Mouse (Mus musculus) midbrain, embryonic 15.5 days (tissue): Measurements from ENCODE around the gene Fbl. TPM values are rescaled to one million over a fixed set of nuclear protein-coding genes. Genes with fewer than 3 reads are reported as not detected.

Experiments used
- ATAC-seq: fragments of 200-750 bp; cut with Nextera tagmentation; replicated peaks from 2 replicates; pipeline ENCODE4 v1.8.0; 2017; ENCODE audit warnings: moderate TSS enrichment
- H3K27ac ChIP-seq: fragments of 300-500 bp; sonication (generic); 2 replicates; pipeline ENCODE4 v1.5.1; 2015; ENCODE audit warnings: mild to moderate bottlenecking, inconsistent platforms
- H3K27me3 ChIP-seq: fragments of 300-500 bp; sonication (generic); replicated peaks from 2 replicates; pipeline ENCODE4 v1.6.1; 2015; ENCODE audit warnings: inconsistent platforms
- H3K36me3 ChIP-seq: fragments of 300-500 bp; sonication (generic); replicated peaks from 2 replicates; pipeline ENCODE4 v1.6.1; 2015; ENCODE audit warnings: inconsistent platforms
- H3K4me1 ChIP-seq: fragments of 300-500 bp; sonication (generic); 2 replicates; pipeline ENCODE4 v1.6.1; 2015; ENCODE audit warnings: inconsistent platforms
- H3K4me2 ChIP-seq: fragments of 300-500 bp; sonication (generic); 2 replicates; pipeline ENCODE4 v1.6.1; 2015; ENCODE audit warnings: inconsistent platforms, mild to moderate bottlenecking, moderate library complexity
- H3K4me3 ChIP-seq: fragments of 300-500 bp; sonication (generic); 2 replicates; pipeline ENCODE4 v1.5.1; 2015; ENCODE audit warnings: mild to moderate bottlenecking, inconsistent platforms
- H3K9ac ChIP-seq: fragments of 300-500 bp; sonication (generic); 2 replicates; pipeline ENCODE4 v1.6.1; 2015; ENCODE audit warnings: mild to moderate bottlenecking, inconsistent platforms
- H3K9me3 ChIP-seq: fragments of 300-500 bp; sonication (generic); 2 replicates; pipeline ENCODE4 v1.6.1; 2016; ENCODE audit warnings: inconsistent platforms
- WGBS: fragments of 180-500 bp; shearing (Covaris S2); methylation state at CpG from one replicate; pipeline ENCODE4 v1.1.7; 2015; ENCODE audit warnings: mixed read lengths; 5-methylcytosine and 5-hydroxymethylcytosine counted together
- polyA plus RNA-seq: library from polyadenylated mRNA; unstranded; fragments of >200 nt; fragmentation: Nextera tagmentation; extraction: Ambion mirVana; gene quantifications from 2 replicates; pipeline ENCODE4 v1.2.1, GENCODE M21; 2015

Fbl gene
- polyA plus RNA-seq, 1 experiment from 2014 or later = 75.6 TPM

DNA sequence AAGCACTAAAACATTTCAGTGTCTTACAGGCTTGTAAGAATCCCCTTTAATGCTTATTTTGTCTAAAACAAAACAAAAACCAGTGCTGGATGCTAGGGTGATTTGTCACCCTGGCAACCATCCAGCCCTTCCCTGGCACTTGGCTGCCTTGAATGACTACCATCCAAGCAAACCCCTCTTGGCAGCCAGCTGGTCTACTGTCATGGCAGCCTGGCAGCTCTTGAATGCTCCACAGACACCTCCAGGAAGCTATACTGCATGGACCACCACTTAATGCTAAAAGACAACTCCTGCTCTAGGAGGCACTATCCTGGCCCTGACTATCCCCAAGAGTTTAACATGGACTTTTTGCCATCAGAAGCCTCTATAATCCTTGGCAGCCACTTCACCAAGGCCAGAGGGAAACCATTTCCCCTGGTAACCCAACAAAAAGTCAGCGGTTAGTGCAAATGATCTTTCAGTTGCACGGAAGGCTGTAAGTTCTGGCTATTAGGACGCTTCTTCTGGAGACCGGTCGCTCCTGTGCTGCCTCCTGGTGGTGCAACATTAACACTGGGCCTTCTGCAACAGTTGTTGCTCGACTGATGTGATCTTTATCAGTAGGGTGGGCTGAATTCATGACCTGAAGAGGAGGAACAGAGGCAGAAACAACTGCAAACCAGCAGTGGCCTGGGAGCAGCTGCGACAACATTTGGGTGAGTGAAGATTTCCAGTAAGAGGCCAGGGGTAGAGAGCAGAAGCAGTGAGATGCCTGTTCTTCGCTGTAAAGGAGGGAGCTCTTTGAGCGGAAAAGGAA, 992 bp upstream of the Fbl start:
- Histone ChIP-seq H3K4me1 (peaks cover 33% of the 10 kb centered on the region), H3K9me3 (no peaks in the 10 kb centered on the region), H3K36me3 (no peaks in the 10 kb centered on the region), H3K4me2 (peak overlapping the region; percentile 86), H3K27ac (peak overlapping the region; percentile 75), H3K27me3 (no peaks in the 10 kb centered on the region), H3K9ac (peak overlapping the region; percentile 40), H3K4me3 (peak overlapping the region; percentile 76)
- 7% methylated on average over 9 of the region's 9 CpGs for WGBS
- peak; percentile 32; the same call in 1 of the 2 replicates for ATAC-seq

DNA sequence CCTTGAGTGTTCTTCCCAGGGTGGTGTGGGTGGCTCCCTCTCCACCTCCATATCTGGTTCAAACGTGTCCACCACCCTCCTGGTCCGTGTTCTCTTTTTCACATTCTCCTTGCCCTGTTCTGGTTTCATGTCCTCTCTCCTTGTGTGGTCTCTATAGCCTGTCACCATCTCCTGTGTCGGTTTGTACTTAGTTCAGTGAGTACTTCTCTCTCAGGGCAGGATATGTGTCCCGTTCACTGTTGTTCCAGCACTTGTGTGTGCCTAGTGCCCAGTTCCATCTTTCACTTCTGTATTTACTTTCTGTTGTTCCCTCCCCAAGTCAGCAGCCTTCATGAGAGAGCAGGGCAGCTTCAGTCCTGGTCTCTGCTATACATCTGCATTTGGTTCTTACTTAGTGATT, 5.8 kb downstream of the Fbl start:
- Histone ChIP-seq H3K4me3 (no peak overlapping the region), H3K27me3 (no peaks in the 10 kb centered on the region), H3K9ac (no peak overlapping the region), H3K4me1 (peaks cover 17% of the 10 kb centered on the region), H3K36me3 (peaks cover 20% of the 10 kb centered on the region), H3K4me2 (no peak overlapping the region), H3K9me3 (no peaks in the 10 kb centered on the region), H3K27ac (no peak overlapping the region)
- ATAC-seq = no peak
- 90% methylated on average over 4 of the region's 4 CpGs for WGBS

DNA sequence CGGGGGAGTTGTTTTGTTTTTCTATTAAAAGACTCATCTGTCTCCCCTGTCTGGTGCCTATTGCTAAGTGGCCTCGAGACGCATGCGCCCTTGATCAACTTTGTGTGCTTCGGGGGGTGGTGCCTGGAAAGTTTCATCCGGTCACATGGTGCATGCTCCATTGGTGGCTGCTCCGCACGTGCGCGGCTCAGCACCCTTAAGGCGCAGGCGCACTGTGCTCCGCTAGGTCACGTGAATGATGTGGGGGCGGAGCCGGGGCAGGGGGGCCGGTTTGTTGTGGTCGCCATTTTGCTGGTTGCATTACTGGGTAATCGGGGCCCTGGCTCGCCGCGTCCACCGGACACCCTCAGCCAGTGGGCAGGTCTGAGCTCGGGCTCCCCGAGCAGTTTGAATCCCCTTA, 9.7 kb downstream of the Fbl start, which contains the start of gene Dyrk1b:
Dyrk1b (plus strand) TSS at position 242 of the 400 bp plus-strand sequence.
- ATAC-seq = peak; percentile 91
- 1% methylated on average over 25 of the region's 25 CpGs for whole genome bisulfite sequencing
- H3K36me3 ChIP-seq = peaks cover 48% of the 10 kb centered on the region

DNA sequence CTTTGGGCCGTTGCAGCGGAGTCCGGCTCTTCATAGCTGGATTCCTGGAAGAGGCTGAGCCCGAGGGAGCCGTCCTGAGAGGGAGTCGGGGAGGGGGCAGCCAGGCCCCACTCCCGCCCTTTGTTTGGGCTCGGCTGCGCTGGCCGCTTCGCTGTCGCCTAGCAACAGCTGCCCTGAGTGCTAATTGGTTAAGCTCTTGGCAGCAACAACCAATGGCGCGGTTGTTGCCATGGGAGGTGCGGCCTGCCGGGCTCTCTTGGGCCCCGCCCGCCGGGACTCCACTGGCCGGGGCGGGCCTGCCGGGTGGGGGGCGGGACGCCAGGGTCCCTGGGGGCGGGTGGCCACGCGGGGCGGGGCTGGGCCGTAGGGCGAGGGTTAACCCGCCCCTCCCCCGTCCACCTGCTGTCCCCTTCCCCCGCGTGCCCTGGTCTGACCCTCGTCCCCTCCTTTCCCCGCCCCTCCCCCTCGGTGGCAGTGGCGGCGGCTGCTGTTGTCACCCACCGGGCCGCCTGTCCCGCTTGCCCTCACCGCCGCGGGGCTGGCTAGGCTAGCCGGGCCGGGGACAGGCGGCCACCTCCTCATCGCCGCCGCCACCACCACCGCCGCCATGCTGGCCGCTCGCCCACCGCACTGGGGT, 10.3 kb downstream of the Fbl start:
- H3K9ac ChIP-seq = peak overlapping the region; percentile 92
- H3K4me2 ChIP-seq = peak overlapping the region; percentile 73
- peaks cover 55% of the 10 kb centered on the region for H3K36me3 ChIP-seq
- no peaks in the 10 kb centered on the region for H3K27me3 ChIP-seq
- peak overlapping the region; percentile 100 for H3K4me3 ChIP-seq
- peaks cover 13% of the 10 kb centered on the region for H3K4me1 ChIP-seq
- peak; percentile 95 for ATAC-seq
- H3K9me3 ChIP-seq = no peaks in the 10 kb centered on the region
- peak overlapping the region; percentile 97 for H3K27ac ChIP-seq
- 1% methylated on average over 42 of the region's 56 CpGs for WGBS

More for the DNA sequence above, 9.7 kb downstream of the Fbl start, which contains the start of gene Dyrk1b:
- peak within 1 kb of the TSS; percentile 92 for H3K9ac ChIP-seq
- H3K4me3 ChIP-seq = peak within 1 kb of the TSS; percentile 100
- peak within 1 kb of the TSS; percentile 97 for H3K27ac ChIP-seq
- H3K9me3 ChIP-seq = no peaks in the 10 kb centered on the region
- H3K27me3 ChIP-seq = no peaks in the 10 kb centered on the region
- peaks cover 13% of the 10 kb centered on the region for H3K4me1 ChIP-seq
- peak within 1 kb of the TSS; percentile 73 for H3K4me2 ChIP-seq

DNA sequence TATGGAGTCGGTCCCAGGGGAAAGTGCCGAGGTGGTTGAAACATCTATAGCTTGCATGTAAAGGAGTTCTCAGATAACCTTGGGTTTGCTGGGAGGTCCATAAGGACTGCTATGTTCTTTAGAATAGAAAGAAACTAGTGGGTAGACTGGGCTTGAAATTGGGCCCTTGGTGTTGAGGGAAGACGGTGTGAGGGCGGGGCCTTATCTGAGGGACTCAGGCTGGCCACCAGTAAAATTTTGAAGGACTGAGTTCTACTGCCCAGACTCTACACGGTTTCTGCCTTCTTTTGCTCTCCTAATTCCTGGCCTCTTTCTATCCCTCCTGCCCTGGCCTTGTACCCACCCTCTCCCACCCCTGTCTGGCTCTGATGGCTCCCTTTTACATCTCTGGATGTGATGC, 11.4 kb downstream of the Fbl start:
- H3K27ac ChIP-seq = no peak overlapping the region

DNA sequence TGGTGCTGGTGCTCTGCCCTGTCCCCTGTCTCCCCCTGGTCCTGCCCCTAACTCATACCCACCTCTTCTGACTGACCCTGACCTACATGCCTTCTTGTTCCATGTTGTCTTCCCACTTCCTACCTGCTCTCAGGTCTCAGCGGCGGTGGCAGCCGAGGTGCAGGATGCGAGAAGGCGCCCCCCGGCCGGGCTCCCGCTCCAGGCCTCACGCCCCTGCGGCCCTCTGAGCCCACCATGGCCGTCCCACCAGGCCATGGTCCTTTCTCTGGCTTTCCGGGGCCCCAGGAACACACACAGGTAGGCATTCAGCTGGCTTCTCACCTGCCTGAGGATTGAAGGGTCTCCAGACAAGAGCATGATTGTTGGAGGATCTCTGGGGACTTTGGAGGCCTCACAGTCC, 11.9 kb downstream of the Fbl start:
- H3K27ac ChIP-seq = no peak overlapping the region
- H3K4me1 ChIP-seq = peaks cover 13% of the 10 kb centered on the region
- H3K9ac ChIP-seq = no peak overlapping the region
- H3K9me3 ChIP-seq = no peaks in the 10 kb centered on the region
- H3K36me3 ChIP-seq = peaks cover 60% of the 10 kb centered on the region
- ATAC-seq = no peak
- no peaks in the 10 kb centered on the region for H3K27me3 ChIP-seq
- H3K4me3 ChIP-seq = peak overlapping the region; percentile 100; the same call in 1 of the 2 replicates
- peak overlapping the region; percentile 73 for H3K4me2 ChIP-seq
- WGBS = 95% methylated on average over 12 of the region's 12 CpGs

More for the DNA sequence above, 11.4 kb downstream of the Fbl start:
- ATAC-seq = no peak
- peak overlapping the region; percentile 100 for H3K4me3 ChIP-seq
- H3K4me2 ChIP-seq = peak overlapping the region; percentile 73
- H3K4me1 ChIP-seq = peaks cover 13% of the 10 kb centered on the region
- H3K36me3 ChIP-seq = peaks cover 61% of the 10 kb centered on the region
- H3K9me3 ChIP-seq = no peaks in the 10 kb centered on the region
- 79% methylated on average over 5 of the region's 5 CpGs for WGBS
- H3K27me3 ChIP-seq = no peaks in the 10 kb centered on the region
- H3K9ac ChIP-seq = peak overlapping the region; percentile 92

DNA sequence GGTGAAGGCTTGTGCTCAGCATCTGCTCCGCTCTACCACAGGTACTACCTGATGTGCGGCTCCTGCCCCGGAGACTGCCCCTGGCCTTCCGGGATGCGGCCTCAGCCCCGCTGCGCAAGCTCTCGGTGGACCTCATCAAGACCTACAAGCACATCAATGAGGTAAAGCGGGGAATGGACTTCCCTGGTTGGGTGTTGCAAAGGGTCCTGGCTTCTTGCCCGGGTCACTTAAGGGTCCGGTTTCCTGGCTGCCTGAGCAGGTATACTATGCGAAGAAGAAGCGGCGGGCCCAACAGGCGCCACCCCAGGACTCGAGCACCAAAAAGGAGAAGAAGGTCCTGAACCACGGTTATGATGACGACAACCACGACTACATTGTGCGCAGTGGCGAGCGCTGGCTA, 12.8 kb downstream of the Fbl start:
- 98% methylated on average over 22 of the region's 22 CpGs for WGBS
- no peak for ATAC-seq
- no peak overlapping the region for H3K4me2 ChIP-seq
- no peak overlapping the region for H3K4me3 ChIP-seq
- peaks cover 13% of the 10 kb centered on the region for H3K4me1 ChIP-seq
- no peak overlapping the region for H3K27ac ChIP-seq
- no peak overlapping the region for H3K9ac ChIP-seq
- no peaks in the 10 kb centered on the region for H3K27me3 ChIP-seq
- peaks cover 62% of the 10 kb centered on the region for H3K36me3 ChIP-seq
- H3K9me3 ChIP-seq = no peaks in the 10 kb centered on the region

DNA sequence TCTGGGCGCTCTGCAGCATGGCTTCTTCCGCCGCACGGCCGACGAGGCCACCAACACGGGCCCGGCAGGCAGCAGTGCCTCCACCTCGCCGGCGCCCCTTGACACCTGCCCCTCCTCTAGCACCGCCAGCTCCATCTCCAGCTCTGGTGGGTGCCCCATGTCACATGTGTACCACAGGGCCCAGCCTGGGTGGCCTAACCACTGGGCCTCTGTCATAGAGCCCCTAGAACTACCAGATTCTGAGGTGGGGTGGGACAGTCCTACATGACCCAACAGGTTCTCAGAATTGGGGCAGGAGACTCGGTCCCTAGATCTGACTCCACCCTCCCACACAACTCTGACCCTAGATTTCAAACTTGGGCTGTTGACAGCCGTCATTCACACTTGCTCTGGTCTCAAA, 16.4 kb downstream of the Fbl start:
- peaks cover 9% of the 10 kb centered on the region for H3K4me1 ChIP-seq
- no peak overlapping the region for H3K4me2 ChIP-seq
- WGBS = 89% methylated on average over 14 of the region's 14 CpGs
- no peaks in the 10 kb centered on the region for H3K9me3 ChIP-seq
- H3K27ac ChIP-seq = no peak overlapping the region
- no peak for ATAC-seq
- peaks cover 88% of the 10 kb centered on the region for H3K36me3 ChIP-seq
- H3K4me3 ChIP-seq = no peak overlapping the region
- no peak overlapping the region for H3K9ac ChIP-seq
- no peaks in the 10 kb centered on the region for H3K27me3 ChIP-seq

DNA sequence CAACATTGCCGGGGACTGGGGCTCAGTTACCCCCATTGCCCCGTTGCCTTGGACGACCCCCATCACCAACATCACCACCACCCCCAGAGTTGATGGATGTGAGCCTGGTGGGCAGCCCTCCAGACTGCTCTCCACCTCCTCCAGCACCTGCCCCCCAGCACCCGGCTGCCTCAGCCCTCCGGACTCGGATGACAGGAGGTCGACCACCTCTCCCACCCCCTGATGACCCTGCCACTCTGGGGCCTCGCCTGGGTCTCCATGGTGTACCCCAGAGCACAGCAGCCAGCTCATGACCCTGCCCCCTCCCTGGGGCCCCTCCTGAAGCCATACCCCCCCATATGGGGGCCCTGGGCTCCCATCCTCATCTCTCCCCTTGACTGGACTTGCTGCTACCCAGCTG, 17.1 kb downstream of the Fbl start:
- Histone ChIP-seq H3K4me3 (no peak overlapping the region), H3K27me3 (no peaks in the 10 kb centered on the region), H3K4me1 (peaks cover 2% of the 10 kb centered on the region; the same call in 1 of the 2 replicates), H3K36me3 (peaks cover 89% of the 10 kb centered on the region), H3K27ac (no peak overlapping the region), H3K9ac (no peak overlapping the region), H3K4me2 (no peak overlapping the region), H3K9me3 (no peaks in the 10 kb centered on the region)
- 91% methylated on average over 8 of the region's 8 CpGs for WGBS
- no peak for ATAC-seq

DNA sequence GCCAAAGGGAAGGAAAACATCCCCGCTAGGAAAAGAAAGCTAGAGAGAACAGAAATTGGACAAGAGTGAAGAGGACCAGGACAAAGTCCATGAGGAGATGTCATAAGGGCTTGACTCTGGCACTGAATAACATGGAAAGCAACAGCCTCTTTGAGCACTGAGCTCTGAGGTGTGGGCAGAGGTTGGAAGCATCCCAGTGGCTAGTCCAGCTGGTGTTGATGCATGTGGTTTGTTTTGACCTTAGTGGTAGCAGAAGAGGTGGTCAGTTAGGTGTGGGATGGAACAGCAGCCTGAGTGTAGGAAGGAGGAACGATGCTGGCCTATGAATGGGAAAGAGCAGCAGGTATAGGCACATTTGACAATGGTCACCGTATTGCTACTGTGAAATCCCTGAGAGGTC, 22.0 kb downstream of the Fbl start:
- H3K9ac ChIP-seq = no peak overlapping the region
- 94% methylated on average over 3 of the region's 3 CpGs for WGBS
- peaks cover 53% of the 10 kb centered on the region for H3K36me3 ChIP-seq
- H3K4me1 ChIP-seq = no peaks in the 10 kb centered on the region
- no peaks in the 10 kb centered on the region for H3K9me3 ChIP-seq
- no peaks in the 10 kb centered on the region for H3K27me3 ChIP-seq
- no peak for ATAC-seq
- no peak overlapping the region for H3K27ac ChIP-seq
- H3K4me3 ChIP-seq = no peak overlapping the region
- H3K4me2 ChIP-seq = no peak overlapping the region

DNA sequence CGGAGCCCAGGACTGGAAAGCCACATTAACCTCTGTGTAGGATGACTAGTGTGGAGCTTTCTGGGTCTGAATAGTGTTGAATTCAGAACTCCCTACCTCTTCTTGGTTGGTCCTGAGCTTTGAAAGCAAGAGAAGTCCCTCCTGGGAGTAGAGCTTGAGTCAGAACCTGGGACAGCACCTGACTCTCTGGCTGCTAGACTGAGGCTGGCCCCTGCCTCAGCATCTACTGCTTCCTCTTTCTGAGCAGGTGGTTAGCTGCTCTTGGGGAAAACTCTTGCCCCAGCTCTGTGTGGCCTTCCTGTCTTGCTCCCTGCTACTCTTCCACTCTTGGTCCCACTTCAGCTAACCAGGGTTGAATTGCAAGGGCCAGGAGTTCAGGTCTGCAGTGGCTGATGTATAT, 22.4 kb downstream of the Fbl start:
- peaks cover 49% of the 10 kb centered on the region for H3K36me3 ChIP-seq
- no peaks in the 10 kb centered on the region for H3K27me3 ChIP-seq
- no peaks in the 10 kb centered on the region for H3K9me3 ChIP-seq
- no peak overlapping the region for H3K4me3 ChIP-seq
- no peak for ATAC-seq
- H3K4me2 ChIP-seq = no peak overlapping the region
- H3K27ac ChIP-seq = no peak overlapping the region
- H3K4me1 ChIP-seq = no peaks in the 10 kb centered on the region
- WGBS = 100% methylated on average over 1 of the region's 1 CpGs
- no peak overlapping the region for H3K9ac ChIP-seq

DNA sequence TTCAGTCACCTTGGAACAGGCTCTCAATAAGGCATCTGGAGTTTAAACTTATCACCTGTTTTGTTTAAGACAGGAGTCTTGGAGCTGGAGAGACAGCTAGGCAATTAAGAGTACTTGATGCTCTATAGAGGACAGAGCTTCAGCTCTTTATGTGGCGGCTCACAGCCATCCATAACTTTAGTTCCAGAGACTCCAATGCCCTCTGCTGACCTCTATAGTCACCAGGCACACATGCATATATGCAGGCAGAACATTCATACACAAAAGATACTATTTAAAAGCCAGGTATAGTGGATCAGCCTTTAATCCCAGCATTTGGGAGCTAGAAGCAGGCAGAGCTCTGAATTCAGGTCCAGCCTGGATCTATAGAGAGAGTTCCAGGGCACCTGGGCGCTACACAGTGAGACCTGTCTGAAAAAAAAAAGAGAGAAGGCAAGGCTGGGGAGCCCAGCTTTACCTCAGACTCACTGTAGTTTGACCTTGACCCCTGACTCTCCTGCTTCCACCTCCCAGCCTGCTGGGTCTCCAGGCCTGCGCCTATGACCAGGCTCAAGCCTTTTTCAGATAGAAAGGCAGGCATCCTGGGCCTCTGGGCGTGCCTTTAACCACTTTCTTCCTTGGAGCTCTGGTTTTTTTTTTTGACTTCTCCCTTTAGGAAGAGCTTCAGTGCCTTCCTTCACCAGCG, 26.0 kb downstream of the Fbl start:
- no peak overlapping the region for H3K9ac ChIP-seq
- no peak for ATAC-seq
- H3K36me3 ChIP-seq = peaks cover 16% of the 10 kb centered on the region
- H3K27ac ChIP-seq = no peak overlapping the region
- no peaks in the 10 kb centered on the region for H3K4me1 ChIP-seq
- H3K4me2 ChIP-seq = no peak overlapping the region
- no peaks in the 10 kb centered on the region for H3K9me3 ChIP-seq
- 92% methylated on average over 5 of the region's 5 CpGs for WGBS
- no peaks in the 10 kb centered on the region for H3K27me3 ChIP-seq
- H3K4me3 ChIP-seq = no peak overlapping the region
